Mouse (Mus musculus) heart, embryonic 13.5 days (tissue): ENCODE results near the gene 4933414I15Rik. TPM values are rescaled to one million over a fixed set of nuclear protein-coding genes. Genes with fewer than 3 reads are reported as not detected.

Source experiments
- ATAC-seq: fragments of 200-750 bp; cut with Nextera tagmentation; 2 replicates; pipeline ENCODE4 v1.8.0; 2017; ENCODE audit warnings: moderate TSS enrichment; ENCODE audit not compliant: insufficient number of reproducible peaks, low FRiP score, low TSS enrichment; ENCODE audit errors: extremely low read depth
- H3K27ac ChIP-seq: fragments of 300-500 bp; sonication (generic); replicated peaks from 2 replicates; pipeline ENCODE4 v1.5.1; 2015; ENCODE audit warnings: moderate library complexity, mild to moderate bottlenecking, inconsistent platforms
- H3K27me3 ChIP-seq: fragments of 300-500 bp; sonication (generic); replicated peaks from 2 replicates; pipeline ENCODE4 v1.6.1; 2015; ENCODE audit warnings: mild to moderate bottlenecking, inconsistent platforms
- H3K36me3 ChIP-seq: fragments of 300-500 bp; sonication (generic); 2 replicates; pipeline ENCODE4 v1.6.1; 2015; ENCODE audit warnings: mild to moderate bottlenecking, inconsistent platforms
- H3K4me1 ChIP-seq: fragments of 300-500 bp; sonication (generic); 2 replicates; pipeline ENCODE4 v1.6.1; 2015; ENCODE audit warnings: inconsistent platforms
- H3K4me2 ChIP-seq: fragments of 300-500 bp; sonication (generic); 2 replicates; pipeline ENCODE4 v1.6.1; 2015; ENCODE audit warnings: inconsistent platforms, mild to moderate bottlenecking, moderate library complexity
- H3K4me3 ChIP-seq: fragments of 300-500 bp; sonication (generic); 2 replicates; pipeline ENCODE4 v1.5.1; 2015; ENCODE audit warnings: moderate library complexity, mild to moderate bottlenecking, inconsistent platforms
- H3K9ac ChIP-seq: fragments of 300-500 bp; sonication (generic); 2 replicates; pipeline ENCODE4 v1.6.1; 2015; ENCODE audit warnings: inconsistent platforms, mild to moderate bottlenecking, moderate library complexity
- H3K9me3 ChIP-seq: fragments of 300-500 bp; sonication (generic); 2 replicates; pipeline ENCODE4 v1.6.1; 2016; ENCODE audit warnings: inconsistent platforms
- WGBS: fragments of 180-500 bp; shearing (Covaris S2); methylation state at CpG from one replicate; pipeline ENCODE4 v1.1.7; 2015; ENCODE audit warnings: mixed read lengths; 5-methylcytosine and 5-hydroxymethylcytosine counted together
- polyA plus RNA-seq: library from polyadenylated mRNA; unstranded; fragments of >200 nt; fragmentation: Nextera tagmentation; extraction: Ambion mirVana; gene quantifications from 2 replicates; pipeline ENCODE4 v1.2.1, GENCODE M21; 2015

4933414I15Rik gene
- polyA plus RNA-seq, result not detected in 2 replicates

DNA sequence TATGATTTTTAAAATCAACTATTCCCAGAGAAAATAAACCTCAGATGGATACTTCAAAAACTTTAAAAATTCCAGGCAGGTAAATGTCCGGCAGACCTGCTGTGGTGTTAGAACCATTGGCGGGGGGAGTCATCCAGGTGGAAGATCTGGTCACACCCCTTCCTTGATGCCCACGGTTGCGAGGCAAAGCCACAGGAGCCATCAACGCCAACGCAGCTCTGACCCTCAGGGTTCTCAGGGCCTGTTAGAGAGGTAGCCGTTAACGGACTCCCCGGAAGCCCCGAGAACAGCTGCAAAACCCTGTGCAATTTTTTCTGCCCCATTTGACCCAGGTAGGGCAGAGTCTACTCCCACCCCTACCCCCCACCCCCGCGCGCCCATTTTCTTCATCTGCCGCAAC is at the start of gene 4933414I15Rik:
TSS of gene 4933414I15Rik (minus strand) at position 260 of the 400 bp plus-strand sequence.
- no peaks in the 10 kb centered on the region for H3K9me3 ChIP-seq
- H3K9ac ChIP-seq, result no peak within 1 kb of the TSS
- H3K27me3 ChIP-seq, result peaks cover 46% of the 10 kb centered on the region
- no peaks in the 10 kb centered on the region for H3K36me3 ChIP-seq
- no peak within 1 kb of the TSS for H3K4me3 ChIP-seq
- H3K4me1 ChIP-seq, result no peaks in the 10 kb centered on the region
- H3K27ac ChIP-seq, result no peak within 1 kb of the TSS
- 70% methylated on average over 14 of the region's 14 CpGs for WGBS
- no peak within 1 kb of the TSS for H3K4me2 ChIP-seq
- no peak for ATAC-seq

DNA sequence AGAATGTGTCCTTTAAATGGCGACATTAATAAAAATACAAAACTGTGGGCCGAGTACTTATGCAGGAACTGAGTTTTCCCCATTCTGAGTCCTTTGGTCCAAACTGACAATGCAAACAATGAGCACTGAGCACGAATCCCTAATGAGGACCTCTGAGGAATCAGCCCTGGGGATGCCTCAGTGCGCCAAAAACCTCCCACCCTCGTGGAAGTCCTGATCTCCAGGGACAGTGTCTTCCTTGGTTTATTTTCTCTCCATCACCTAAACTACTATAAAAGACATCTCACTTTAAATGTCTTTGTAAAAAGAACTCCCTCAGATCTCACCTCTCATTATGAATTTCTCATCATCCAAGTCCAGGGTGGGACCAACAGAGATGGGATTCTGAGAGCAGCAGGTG is 38.1 kb upstream of the 4933414I15Rik start, which contains the start of gene Olfr1377:
TSS of gene Olfr1377 (plus strand) at position 301 of the 400 bp plus-strand sequence.
- H3K36me3 ChIP-seq, result no peaks in the 10 kb centered on the region
- peaks cover 51% of the 10 kb centered on the region for H3K27me3 ChIP-seq
- WGBS, result 59% methylated on average over 5 of the region's 5 CpGs
- H3K27ac ChIP-seq, result no peak within 1 kb of the TSS
- H3K4me2 ChIP-seq, result no peak within 1 kb of the TSS
- peaks cover 3% of the 10 kb centered on the region; the same call in 1 of the 2 replicates for H3K4me1 ChIP-seq
- no peak within 1 kb of the TSS for H3K4me3 ChIP-seq
- H3K9ac ChIP-seq, result no peak within 1 kb of the TSS
- no peaks in the 10 kb centered on the region for H3K9me3 ChIP-seq
- ATAC-seq, result no peak

DNA sequence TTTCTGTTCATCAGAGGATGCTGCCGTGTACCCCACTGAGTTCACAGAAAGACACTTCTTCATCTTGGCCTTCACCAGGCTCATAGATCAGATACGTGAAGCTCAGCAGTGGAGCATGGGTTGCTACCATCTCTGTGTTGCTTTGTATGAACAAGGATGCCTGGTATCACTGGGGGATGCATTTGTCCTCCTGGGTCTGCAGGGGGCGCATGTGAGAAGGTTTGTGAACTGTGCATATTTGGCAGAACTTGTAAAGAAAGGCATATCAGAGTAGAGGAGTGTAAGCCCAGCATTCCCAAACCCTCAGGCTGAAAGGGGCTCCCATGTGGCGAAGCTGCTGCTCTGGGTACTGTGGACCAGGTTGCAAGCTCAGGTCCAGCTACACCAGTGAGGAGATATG is 33.7 kb upstream of the 4933414I15Rik start:
- H3K36me3 ChIP-seq, result no peaks in the 10 kb centered on the region
- no peak for ATAC-seq
- no peak overlapping the region for H3K27ac ChIP-seq
- peaks cover 48% of the 10 kb centered on the region for H3K27me3 ChIP-seq
- H3K4me1 ChIP-seq, result no peaks in the 10 kb centered on the region
- 57% methylated on average over 4 of the region's 4 CpGs for WGBS
- no peak overlapping the region for H3K4me2 ChIP-seq
- no peak overlapping the region for H3K4me3 ChIP-seq
- no peak overlapping the region for H3K9ac ChIP-seq
- no peaks in the 10 kb centered on the region for H3K9me3 ChIP-seq

DNA sequence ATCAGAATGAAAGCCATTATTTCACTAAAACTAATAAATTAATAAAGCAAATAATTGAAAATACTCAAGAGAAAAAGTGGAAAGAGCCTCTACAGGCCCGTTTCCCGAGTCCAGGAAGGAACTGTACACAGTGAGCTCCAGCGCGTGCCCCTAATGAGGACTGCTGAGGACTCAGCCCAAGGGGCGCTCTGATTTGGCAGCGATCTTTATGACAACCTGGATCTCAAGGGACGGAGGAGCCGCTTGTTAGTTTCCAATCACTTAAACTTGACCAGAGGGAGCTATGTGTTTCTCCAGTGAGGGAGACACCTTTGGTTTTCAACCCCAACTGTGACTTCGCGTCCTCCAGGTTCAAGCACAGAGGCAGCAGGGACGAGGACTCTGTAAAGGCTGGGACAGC is 22.7 kb upstream of the 4933414I15Rik start, which contains the start of gene Olfr1378:
TSS of gene Olfr1378 (plus strand) at position 301 of the 400 bp plus-strand sequence.
- Histone ChIP-seq H3K4me3 (no peak within 1 kb of the TSS), H3K9ac (no peak within 1 kb of the TSS), H3K9me3 (no peaks in the 10 kb centered on the region), H3K27ac (no peak within 1 kb of the TSS), H3K4me2 (no peak within 1 kb of the TSS), H3K36me3 (no peaks in the 10 kb centered on the region), H3K4me1 (no peaks in the 10 kb centered on the region), H3K27me3 (peaks cover 42% of the 10 kb centered on the region)
- WGBS, result 77% methylated on average over 11 of the region's 11 CpGs
- no peak for ATAC-seq

DNA sequence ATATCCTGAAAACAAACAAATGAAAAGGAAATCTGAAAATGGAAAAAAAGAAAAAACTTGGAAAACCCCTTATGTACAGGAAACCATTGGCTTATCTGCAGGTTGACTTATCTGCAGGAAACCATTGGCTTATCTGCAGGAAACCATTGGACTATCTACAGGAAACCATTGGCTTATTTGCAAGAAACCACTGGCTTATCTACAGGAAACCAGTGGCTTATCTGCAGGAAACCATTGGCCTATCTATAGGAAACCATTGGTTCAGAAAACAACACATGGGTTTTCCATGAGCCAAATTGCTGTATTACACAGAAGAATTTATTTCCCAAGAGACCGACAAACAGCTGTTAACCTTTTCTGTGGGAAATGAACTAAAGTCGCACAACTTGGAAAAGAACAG is 21.3 kb upstream of the 4933414I15Rik start:
- H3K27ac ChIP-seq, result no peak overlapping the region
- H3K4me2 ChIP-seq, result no peak overlapping the region
- ATAC-seq, result no peak
- 54% methylated on average over 2 of the region's 2 CpGs for WGBS
- H3K27me3 ChIP-seq, result peaks cover 35% of the 10 kb centered on the region
- H3K36me3 ChIP-seq, result no peaks in the 10 kb centered on the region
- H3K4me3 ChIP-seq, result no peak overlapping the region
- no peaks in the 10 kb centered on the region for H3K4me1 ChIP-seq
- no peaks in the 10 kb centered on the region for H3K9me3 ChIP-seq
- no peak overlapping the region for H3K9ac ChIP-seq

DNA sequence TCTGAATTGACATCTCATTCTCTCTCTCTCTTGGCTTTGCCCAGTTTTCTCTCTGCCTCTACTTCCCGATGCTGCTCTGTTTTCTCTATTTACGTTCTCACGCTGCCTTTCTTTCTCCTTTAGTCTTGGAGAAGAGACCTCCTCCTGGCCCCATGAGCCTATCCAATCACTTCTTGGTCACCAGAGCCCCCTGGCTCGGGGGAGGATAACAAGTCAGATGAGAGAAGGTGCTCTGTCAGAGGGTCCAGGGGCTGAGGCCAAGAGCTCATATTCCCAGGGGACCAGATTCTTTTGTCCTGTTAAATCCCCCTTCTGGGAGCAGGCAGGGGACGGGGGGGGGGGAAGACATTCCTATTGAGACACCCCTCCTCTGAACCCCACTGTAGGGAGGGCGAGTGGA is 10.1 kb upstream of the 4933414I15Rik start, which contains the start of gene Prop1:
TSS of gene Prop1 (minus strand) at position 101 of the 400 bp plus-strand sequence.
- H3K4me3 ChIP-seq, result no peak within 1 kb of the TSS
- H3K27ac ChIP-seq, result no peak within 1 kb of the TSS
- H3K27me3 ChIP-seq, result peaks cover 64% of the 10 kb centered on the region
- H3K4me1 ChIP-seq, result no peaks in the 10 kb centered on the region
- no peak within 1 kb of the TSS for H3K9ac ChIP-seq
- H3K4me2 ChIP-seq, result no peak within 1 kb of the TSS
- H3K36me3 ChIP-seq, result no peaks in the 10 kb centered on the region
- H3K9me3 ChIP-seq, result no peaks in the 10 kb centered on the region
- ATAC-seq, result no peak
- 49% methylated on average over 6 of the region's 6 CpGs for WGBS

DNA sequence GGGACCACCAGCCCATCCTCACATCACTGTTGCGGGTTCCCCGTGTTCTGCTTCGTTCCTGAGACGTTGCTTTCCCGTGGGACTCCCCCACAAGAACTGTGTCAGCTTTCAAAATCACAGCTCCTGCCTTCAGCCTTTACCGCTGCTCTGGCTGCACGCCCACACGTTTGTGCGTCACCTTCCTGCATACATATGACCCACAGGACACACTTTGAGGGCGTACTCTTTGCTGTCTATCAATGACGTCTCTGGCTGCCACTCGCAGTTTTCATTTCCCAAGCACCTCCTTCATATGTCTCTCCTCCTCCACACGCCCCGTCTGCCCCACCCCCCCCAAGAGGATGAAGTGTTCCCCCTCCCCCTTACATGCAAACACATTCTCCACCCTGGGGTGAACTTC is 8.7 kb upstream of the 4933414I15Rik start:
- no peak overlapping the region for H3K9ac ChIP-seq
- peaks cover 58% of the 10 kb centered on the region for H3K27me3 ChIP-seq
- no peaks in the 10 kb centered on the region for H3K9me3 ChIP-seq
- H3K4me3 ChIP-seq, result no peak overlapping the region
- no peak overlapping the region for H3K27ac ChIP-seq
- 58% methylated on average over 14 of the region's 14 CpGs for WGBS
- H3K4me1 ChIP-seq, result no peaks in the 10 kb centered on the region
- peak overlapping the region; percentile 22; the same call in 1 of the 2 replicates for H3K4me2 ChIP-seq
- no peaks in the 10 kb centered on the region for H3K36me3 ChIP-seq
- ATAC-seq, result no peak

DNA sequence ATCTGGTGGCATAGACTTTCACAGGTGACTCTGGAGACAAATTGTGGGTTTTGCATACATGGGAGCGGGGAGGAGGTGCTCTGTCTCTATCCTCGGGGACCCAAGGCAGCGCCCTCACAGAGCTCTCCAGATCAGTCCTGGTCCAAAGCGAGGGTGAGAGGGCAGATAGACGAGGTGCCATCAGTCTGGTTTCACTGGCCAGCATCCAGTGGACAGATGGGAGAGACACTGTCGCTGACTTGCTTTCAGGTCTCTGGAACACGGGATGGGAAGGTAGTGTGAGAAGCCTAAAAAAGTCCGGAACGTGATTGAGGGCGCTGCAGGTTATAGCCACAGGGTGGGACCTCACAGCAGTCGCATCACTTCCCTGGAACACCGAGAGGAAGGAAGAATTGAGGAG is 1.2 kb downstream of the 4933414I15Rik start:
- no peak overlapping the region for H3K27ac ChIP-seq
- 60% methylated on average over 12 of the region's 12 CpGs for WGBS
- no peaks in the 10 kb centered on the region for H3K4me1 ChIP-seq

DNA sequence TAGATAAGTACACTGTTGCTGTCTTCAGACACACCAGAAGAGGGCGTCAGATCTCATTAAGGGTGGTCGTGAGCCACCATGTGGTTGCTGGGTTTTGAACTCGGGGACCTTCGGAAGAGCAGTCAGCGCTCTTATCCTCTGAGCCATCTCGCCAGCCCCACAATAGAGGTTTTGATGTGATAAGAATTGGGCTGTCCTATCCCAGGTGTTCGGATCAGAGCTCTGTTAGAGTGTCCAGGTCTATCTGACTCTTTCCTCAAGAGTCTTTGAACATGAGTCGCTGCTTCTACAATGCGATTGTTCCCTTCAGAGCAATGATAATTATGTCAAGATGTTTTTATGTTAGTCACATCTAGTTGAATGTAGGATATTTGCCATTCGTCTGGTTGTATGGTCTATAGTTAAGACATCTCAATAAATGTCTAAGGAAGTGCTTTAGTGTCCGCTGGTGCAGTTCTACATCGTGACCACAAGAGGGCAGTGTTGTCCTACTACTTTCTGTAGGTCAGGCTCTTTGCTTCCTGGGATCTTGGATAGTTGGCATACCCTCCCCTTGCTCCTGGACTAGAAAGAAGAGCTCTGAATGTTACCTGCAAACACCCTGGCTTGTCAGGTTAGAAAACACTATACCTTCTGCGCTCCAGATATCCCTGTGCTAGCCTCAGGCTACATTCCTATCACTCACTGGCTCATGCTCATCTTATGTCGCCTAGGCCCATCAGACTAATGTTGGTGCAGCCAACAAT is 3.8 kb downstream of the 4933414I15Rik start:
- H3K4me3 ChIP-seq, result no peak overlapping the region
- no peak overlapping the region for H3K9ac ChIP-seq
- H3K27me3 ChIP-seq, result peaks cover 49% of the 10 kb centered on the region
- no peak overlapping the region for H3K4me2 ChIP-seq
- no peaks in the 10 kb centered on the region for H3K4me1 ChIP-seq
- no peaks in the 10 kb centered on the region for H3K9me3 ChIP-seq
- ATAC-seq, result no peak
- no peak overlapping the region for H3K27ac ChIP-seq
- no peaks in the 10 kb centered on the region for H3K36me3 ChIP-seq
- 33% methylated on average over 14 of the region's 14 CpGs for whole genome bisulfite sequencing

More for the DNA sequence above, 1.2 kb downstream of the 4933414I15Rik start:
- no peaks in the 10 kb centered on the region for H3K36me3 ChIP-seq
- H3K9ac ChIP-seq, result no peak overlapping the region
- H3K9me3 ChIP-seq, result no peaks in the 10 kb centered on the region
- peaks cover 47% of the 10 kb centered on the region for H3K27me3 ChIP-seq
- no peak overlapping the region for H3K4me3 ChIP-seq
- ATAC-seq, result no peak
- H3K4me2 ChIP-seq, result no peak overlapping the region

DNA sequence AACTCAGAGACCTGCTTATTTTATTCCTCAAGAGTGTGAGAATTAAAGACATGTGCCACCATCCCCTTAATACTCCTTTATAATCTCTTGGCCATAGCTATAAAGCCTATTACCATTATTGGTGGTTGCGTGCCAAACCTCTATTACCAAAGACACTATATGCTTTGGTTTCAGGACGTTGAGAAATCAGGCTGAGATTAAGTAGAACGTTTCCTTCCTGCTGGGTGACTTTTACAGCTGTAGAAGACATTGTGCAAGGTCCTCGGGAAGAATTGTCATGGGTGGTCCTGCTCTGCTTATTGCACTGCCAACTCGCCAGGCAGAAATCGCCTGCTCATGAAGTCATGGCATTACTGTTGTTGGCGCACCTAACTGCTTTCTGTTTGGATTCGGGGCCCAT is 5.1 kb downstream of the 4933414I15Rik start:
- 67% methylated on average over 8 of the region's 8 CpGs for WGBS
- Histone ChIP-seq H3K9me3 (no peaks in the 10 kb centered on the region), H3K4me3 (no peak overlapping the region), H3K27ac (no peak overlapping the region), H3K36me3 (no peaks in the 10 kb centered on the region), H3K27me3 (peaks cover 42% of the 10 kb centered on the region), H3K4me1 (no peaks in the 10 kb centered on the region), H3K9ac (no peak overlapping the region), H3K4me2 (no peak overlapping the region)
- no peak for ATAC-seq

DNA sequence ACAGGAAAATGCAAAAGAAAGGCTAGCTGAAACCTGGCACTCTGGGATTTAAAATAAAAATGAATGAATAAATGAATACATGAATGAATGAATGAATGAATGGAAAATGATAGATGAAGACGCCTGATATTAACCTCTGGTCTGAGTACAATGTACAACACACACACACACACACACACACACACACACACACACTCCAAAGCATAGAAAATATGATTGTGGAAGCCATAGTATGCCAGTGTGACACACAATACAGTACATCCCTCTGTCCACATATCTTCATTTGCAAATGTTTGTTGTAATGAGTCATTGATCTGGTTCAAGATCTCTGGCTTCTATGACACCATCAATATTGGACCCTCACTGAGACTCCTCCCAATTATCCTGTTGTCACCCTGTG is 11.5 kb downstream of the 4933414I15Rik start:
- peak overlapping the region; percentile 80 for H3K4me3 ChIP-seq
- 76% methylated on average over 1 of the region's 1 CpGs for WGBS
- H3K27me3 ChIP-seq, result peaks cover 27% of the 10 kb centered on the region
- H3K9me3 ChIP-seq, result no peaks in the 10 kb centered on the region
- H3K27ac ChIP-seq, result no peak overlapping the region
- H3K4me2 ChIP-seq, result peak overlapping the region; percentile 96
- ATAC-seq, result no peak
- H3K9ac ChIP-seq, result no peak overlapping the region
- peaks cover 10% of the 10 kb centered on the region for H3K4me1 ChIP-seq
- H3K36me3 ChIP-seq, result no peaks in the 10 kb centered on the region

DNA sequence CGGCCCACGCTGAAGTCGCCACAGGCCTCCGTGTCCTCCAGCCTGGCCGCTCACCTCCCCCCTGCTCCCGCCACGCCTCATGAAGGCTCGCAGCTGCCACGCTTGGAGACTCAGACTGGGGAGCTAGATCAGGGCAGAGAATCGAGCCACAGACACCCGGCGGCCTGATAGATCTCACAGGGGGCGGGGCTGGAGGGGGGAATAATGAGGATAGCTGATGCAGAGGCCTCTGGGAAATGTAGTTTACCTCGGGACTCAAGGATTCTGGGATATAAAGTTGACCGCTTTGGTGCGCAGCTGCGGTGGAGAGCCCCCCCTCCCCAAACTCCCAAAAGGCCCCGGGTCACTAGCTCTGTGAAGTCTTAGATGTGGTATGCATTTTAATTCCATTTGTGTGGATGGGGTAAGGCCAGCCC is 12.1 kb downstream of the 4933414I15Rik start, which contains the start of gene Zfp354b:
TSS of gene Zfp354b (minus strand) at position 183 of the 416 bp plus-strand sequence.
- 0% methylated on average over 18 of the region's 18 CpGs for WGBS
- Histone ChIP-seq H3K4me1 (peaks cover 10% of the 10 kb centered on the region), H3K36me3 (no peaks in the 10 kb centered on the region), H3K4me3 (peak within 1 kb of the TSS; percentile 80), H3K27ac (0 out of 2 replicates have a peak within 1 kb of the TSS, but pooled peaks have one; percentile 29), H3K4me2 (peak within 1 kb of the TSS; percentile 96), H3K9me3 (no peaks in the 10 kb centered on the region), H3K27me3 (peaks cover 27% of the 10 kb centered on the region), H3K9ac (peak within 1 kb of the TSS; percentile 89)
- ATAC-seq, result peak; percentile 77
